Mouse (Mus musculus): ENCODE results near the gene Pxdn.

GRCm38 (mm10) chr12:29894669-29895068, 42.7 kb upstream of the Pxdn start:
- TF ChIP-seq JUN (IDR thresholded peaks at IDR 0.05; ENCODE audit: insufficient read depth, low read depth, low read length) (no peak), GABPA (IDR thresholded peaks at IDR 0.05; ENCODE audit: insufficient replicate concordance, low read depth, low read length) (no peak), CTCF (conservative IDR thresholded peaks at IDR 0.05 in 1 of 2, IDR thresholded peaks at IDR 0.05 in 1 of 2; ENCODE audit: low read depth in 2 of 2, low read length in 2 of 2) (peak; percentile 68 to 98), POLR2A (IDR thresholded peaks at IDR 0.05; ENCODE audit: low read depth, low read length) (no peak), MAX (IDR thresholded peaks at IDR 0.05; ENCODE audit: low read length) (peak; percentile 91), ELF1 (IDR thresholded peaks at IDR 0.05; ENCODE audit: low read depth, low read length) (no peak), ZMIZ1 (IDR thresholded peaks at IDR 0.05; ENCODE audit: low read depth, low read length) (no peak), RCOR1 (conservative IDR thresholded peaks at IDR 0.05; ENCODE audit: low read depth, low read length) (no peak), TBP (conservative IDR thresholded peaks at IDR 0.05; ENCODE audit: low read depth, low read length) (no peak), SIN3A (IDR thresholded peaks at IDR 0.05; ENCODE audit: low read length) (no peak), TCF12 (IDR thresholded peaks at IDR 0.05; ENCODE audit: low read depth, low read length) (no peak), ZNF384 (IDR thresholded peaks at IDR 0.05; ENCODE audit: low read depth, low read length) (no peak), SMC3 (IDR thresholded peaks at IDR 0.05; ENCODE audit: low read depth, low read length) (peak; percentile 28; the same call in 1 of the 2 replicates)

Data from CH12.LX (cell line).